Mouse (Mus musculus) testis, adult 2 months (tissue): ENCODE results near the gene Ethe1. TPM values are rescaled to one million over a fixed set of nuclear protein-coding genes. Genes with fewer than 3 reads are reported as not detected.
A peak's percentile ranks its signal among the peaks of the same experiment; 100 is the strongest.

ENCODE experiments used
- H3K27ac ChIP-seq: fragments of 200-500 bp; 2 replicates; pipeline ENCODE4 v1.5.1; 2012; ENCODE audit warnings: low read depth, low read length; ENCODE audit not compliant: control insufficient read depth, insufficient read depth
- H3K27me3 ChIP-seq: fragments of 200-500 bp; 2 replicates; pipeline ENCODE4 v1.6.1; 2012; ENCODE audit warnings: mild to moderate bottlenecking, low read length, moderate library complexity; ENCODE audit not compliant: control insufficient read depth, insufficient read depth
- H3K36me3 ChIP-seq: fragments of 200-500 bp; 2 replicates; pipeline ENCODE4 v1.6.1; 2012; ENCODE audit warnings: mild to moderate bottlenecking, low read length; ENCODE audit not compliant: control insufficient read depth, insufficient read depth
- H3K4me1 ChIP-seq: fragments of 200-500 bp; 2 replicates; pipeline ENCODE4 v1.6.1; 2012; ENCODE audit warnings: low read length; ENCODE audit not compliant: control insufficient read depth, insufficient read depth
- H3K4me3 ChIP-seq: fragments of 200-500 bp; 2 replicates; pipeline ENCODE4 v1.5.1; 2012; ENCODE audit warnings: low read depth, mild to moderate bottlenecking, low read length, moderate library complexity, mixed read lengths; ENCODE audit not compliant: control insufficient read depth
- CTCF ChIP-seq: fragments of 200-500 bp; IDR thresholded peaks from 2 replicates; pipeline ENCODE4 v1.5.1; 2012; ENCODE audit warnings: low read depth, mild to moderate bottlenecking, inconsistent platforms, low read length, moderate library complexity; ENCODE audit not compliant: control insufficient read depth, insufficient read depth, insufficient replicate concordance
- POLR2A ChIP-seq: fragments of 200-500 bp; IDR thresholded peaks from 2 replicates; pipeline ENCODE4 v1.6.1; 2012; ENCODE audit warnings: low read depth, mild to moderate bottlenecking, inconsistent platforms, low read length, moderate library complexity; ENCODE audit not compliant: control insufficient read depth
- polyA plus RNA-seq: library from polyadenylated mRNA; depleted of rRNA; stranded (reverse); fragments of >200 nt; gene quantifications from 2 replicates; pipeline ENCODE4 v1.2.3, GENCODE M21; 2012

The Ethe1 gene
- polyA plus RNA-seq, 1 experiment: 1.3 TPM

- Histone ChIP-seq H3K4me3 (peak overlapping the region; percentile 95), H3K27me3 (no peaks in the 10 kb centered on the region), H3K4me1 (peaks cover 18% of the 10 kb centered on the region), H3K27ac (peak overlapping the region; percentile 90), H3K36me3 (no peaks in the 10 kb centered on the region)
- TF ChIP-seq CTCF: no peak
- TF ChIP-seq POLR2A: peak; percentile 72
These were observed 40.5 kb upstream of the Ethe1 start for GRCm38 (mm10) chr7:24546634-24547389.

DNA sequence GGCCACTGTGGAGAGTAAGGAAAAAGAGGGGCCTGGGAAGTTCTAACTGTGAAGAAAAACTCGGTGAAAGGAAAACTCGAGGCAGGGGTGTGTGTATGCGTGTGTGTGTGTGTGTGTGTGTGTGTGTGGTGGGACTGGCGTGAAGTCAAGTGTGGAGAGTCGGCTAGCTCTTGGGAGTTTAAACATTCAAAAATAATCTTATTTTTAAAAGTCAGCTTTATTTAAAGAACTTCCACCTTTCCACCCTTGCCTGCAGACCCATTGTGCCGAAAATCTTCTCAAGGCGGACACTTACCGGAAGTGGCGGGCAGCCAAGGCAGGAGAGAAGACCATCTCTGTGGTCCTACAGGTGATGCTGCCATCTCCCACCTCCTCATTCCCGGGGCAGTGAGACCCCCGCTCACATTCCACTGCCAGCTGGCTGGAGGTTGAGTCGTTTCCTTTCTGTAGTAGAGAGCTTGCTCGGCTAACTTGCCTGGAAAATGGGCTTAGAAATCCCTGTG is 39.8 kb upstream of the Ethe1 start:
- peaks cover 18% of the 10 kb centered on the region for H3K4me1 ChIP-seq
- TF ChIP-seq CTCF (no peak), POLR2A (no peak)
- H3K27me3 ChIP-seq: no peaks in the 10 kb centered on the region
- peak overlapping the region; percentile 95 for H3K4me3 ChIP-seq
- H3K27ac ChIP-seq: peak overlapping the region; percentile 42
- H3K36me3 ChIP-seq: no peaks in the 10 kb centered on the region

DNA sequence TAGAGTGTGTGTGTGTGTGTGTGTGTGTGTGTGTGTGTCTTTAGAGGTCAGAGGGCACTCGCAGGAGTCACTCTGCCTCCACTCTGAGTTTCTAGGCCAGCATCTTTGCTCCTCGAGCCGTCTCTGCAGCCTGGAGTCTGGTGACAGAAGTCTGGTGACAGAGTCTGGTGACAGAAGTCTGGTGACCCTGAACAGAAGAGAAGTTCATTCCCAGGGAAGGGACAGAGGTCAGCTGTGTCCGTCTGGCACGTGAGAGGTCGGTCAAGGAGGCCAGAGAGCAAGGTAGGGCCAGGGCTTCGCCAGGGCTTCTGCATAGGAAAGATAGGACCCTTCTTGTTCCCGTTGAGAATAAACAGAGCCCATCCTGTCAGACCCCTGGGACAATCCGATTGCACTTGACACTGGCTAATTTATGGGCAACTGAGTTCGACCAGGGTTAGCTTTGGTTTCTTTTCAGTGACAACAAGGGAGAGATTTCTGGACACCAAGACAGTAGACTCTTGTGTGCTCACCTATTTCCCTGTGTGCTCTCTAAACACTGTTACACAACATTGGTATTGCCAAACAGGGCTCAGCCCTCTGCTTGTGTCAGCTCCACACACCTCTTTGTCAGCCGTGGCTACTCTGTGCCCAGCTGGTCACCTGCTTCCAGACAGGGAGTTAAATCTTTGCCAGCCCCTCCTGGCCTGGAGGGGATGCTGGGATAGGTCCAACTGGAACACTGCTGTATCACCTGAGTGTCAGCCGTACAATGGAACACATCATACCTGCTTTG is 35.2 kb upstream of the Ethe1 start:
- H3K36me3 ChIP-seq: no peaks in the 10 kb centered on the region
- H3K27me3 ChIP-seq: no peaks in the 10 kb centered on the region
- H3K4me3 ChIP-seq: no peak overlapping the region
- peaks cover 5% of the 10 kb centered on the region; the same call in 1 of the 2 replicates for H3K4me1 ChIP-seq
- no peak for TF ChIP-seq CTCF
- no peak for TF ChIP-seq POLR2A
- H3K27ac ChIP-seq: no peak overlapping the region

GRCm38 (mm10) chr7:24555786-24556185 is 31.6 kb upstream of the Ethe1 start:
- TF ChIP-seq POLR2A (no peak), CTCF (no peak)
- H3K27me3 ChIP-seq: no peaks in the 10 kb centered on the region
- H3K27ac ChIP-seq: no peak overlapping the region
- peaks cover 2% of the 10 kb centered on the region; the same call in 1 of the 2 replicates for H3K36me3 ChIP-seq
- no peaks in the 10 kb centered on the region for H3K4me1 ChIP-seq
- H3K4me3 ChIP-seq: no peak overlapping the region

DNA sequence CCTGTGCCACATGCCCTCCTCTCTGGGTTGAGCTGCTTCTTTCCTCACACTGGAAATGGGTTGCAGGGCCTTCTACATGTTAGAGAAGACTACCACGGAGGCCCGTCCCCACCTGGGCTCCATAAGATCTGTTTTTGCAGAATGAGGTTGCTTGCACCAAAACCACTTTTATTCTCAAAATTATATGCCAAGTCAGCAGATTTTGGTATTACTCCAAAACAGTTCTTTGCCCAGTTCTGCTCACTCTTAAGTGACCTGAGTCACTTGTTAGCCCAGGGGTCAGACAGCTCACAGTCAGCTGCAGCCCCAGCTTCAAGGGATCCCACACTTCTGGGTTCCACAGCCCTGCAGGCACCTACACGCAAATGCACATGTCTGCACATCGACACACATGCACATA is 25.9 kb upstream of the Ethe1 start:
- peaks cover 3% of the 10 kb centered on the region for H3K36me3 ChIP-seq
- no peak for TF ChIP-seq CTCF
- no peak for TF ChIP-seq POLR2A
- no peak overlapping the region for H3K4me3 ChIP-seq
- H3K27ac ChIP-seq: no peak overlapping the region
- peaks cover 4% of the 10 kb centered on the region for H3K4me1 ChIP-seq
- no peaks in the 10 kb centered on the region for H3K27me3 ChIP-seq

- no peak overlapping the region for H3K4me3 ChIP-seq
- TF ChIP-seq CTCF (no peak), POLR2A (no peak)
- H3K36me3 ChIP-seq: peaks cover 3% of the 10 kb centered on the region
- peaks cover 4% of the 10 kb centered on the region for H3K4me1 ChIP-seq
- H3K27me3 ChIP-seq: no peaks in the 10 kb centered on the region
- no peak overlapping the region for H3K27ac ChIP-seq
These were observed 24.0 kb upstream of the Ethe1 start for GRCm38 (mm10) chr7:24563191-24563836.

GRCm38 (mm10) chr7:24563837-24564206 is 23.5 kb upstream of the Ethe1 start:
- no peak for TF ChIP-seq POLR2A
- no peak for TF ChIP-seq CTCF
- Histone ChIP-seq H3K36me3 (peaks cover 3% of the 10 kb centered on the region), H3K4me1 (peaks cover 4% of the 10 kb centered on the region), H3K4me3 (no peak overlapping the region), H3K27me3 (no peaks in the 10 kb centered on the region), H3K27ac (no peak overlapping the region)
